Mouse (Mus musculus): ENCODE results near the gene Banp. TPM values are rescaled to one million over a fixed set of nuclear protein-coding genes. Genes with fewer than 3 reads are reported as not detected.

The Banp gene
- polyA plus RNA-seq, 1 experiment from 2014 or later: 53.1 TPM

- peaks cover 10% of the 10 kb centered on the region; the same call in 1 of the 2 replicates for H3K4me1 ChIP-seq (replicated peaks; ENCODE audit: control insufficient read depth, insufficient read depth, low read length)
- peaks cover 6% of the 10 kb centered on the region; the same call in 1 of the 2 replicates for H3K27me3 ChIP-seq (ENCODE audit: control insufficient read depth, insufficient read depth, low read length)
- peak within 1 kb of the TSS; percentile 72 for H3K9ac ChIP-seq (ENCODE audit: low read length)
- peak; percentile 99 for DNase-seq (ENCODE audit: low spot score)
- peak within 1 kb of the TSS; percentile 78 for H3K4me3 ChIP-seq (ENCODE audit: low read depth, low read length)
- peak within 1 kb of the TSS; percentile 97 for H3K4me2 ChIP-seq (ENCODE audit: low read depth, low read length, severe bottlenecking)
- H3K9me3 ChIP-seq (ENCODE audit: control insufficient read depth, low read length): no peaks in the 10 kb centered on the region
- peak; percentile 90 for ATAC-seq (replicated peaks; ENCODE audit: low FRiP score)
- H3K36me3 ChIP-seq (ENCODE audit: control insufficient read depth, insufficient read depth, low read length): no peaks in the 10 kb centered on the region
- WGBS: under 1% methylated on average over 55 of the region's 61 CpGs
- H3K27ac ChIP-seq (ENCODE audit: low read depth, low read length): no peak within 1 kb of the TSS; the same call in 1 of the 2 replicates
These were observed 41.8 kb upstream of the Banp start, which contains the start of gene Slc7a5 for GRCm38 (mm10) chr8:121907587-121908248. Slc7a5 (minus strand) TSS chr8:121907694.

GRCm38 (mm10) chr8:121908378-121909147 is 41.0 kb upstream of the Banp start:
- Histone ChIP-seq H3K27ac (ENCODE audit: low read depth, low read length) (no peak overlapping the region), H3K4me2 (ENCODE audit: low read depth, low read length, severe bottlenecking) (peak overlapping the region; percentile 97; the same call in 1 of the 2 replicates), H3K9ac (ENCODE audit: low read length) (no peak overlapping the region), H3K9me3 (ENCODE audit: control insufficient read depth, low read length) (no peaks in the 10 kb centered on the region), H3K27me3 (ENCODE audit: control insufficient read depth, insufficient read depth, low read length) (peaks cover 6% of the 10 kb centered on the region; the same call in 1 of the 2 replicates), H3K36me3 (ENCODE audit: control insufficient read depth, insufficient read depth, low read length) (no peaks in the 10 kb centered on the region), H3K4me1 (replicated peaks; ENCODE audit: control insufficient read depth, insufficient read depth, low read length) (peaks cover 10% of the 10 kb centered on the region; the same call in 1 of the 2 replicates), H3K4me3 (ENCODE audit: low read depth, low read length) (no peak overlapping the region)
- ATAC-seq (replicated peaks; ENCODE audit: low FRiP score) (no peak), DNase-seq (ENCODE audit: low spot score) (no peak)
- 60% methylated on average over 8 of the region's 8 CpGs for WGBS

GRCm38 (mm10) chr8:121909148-121909541 is 40.4 kb upstream of the Banp start:
- Histone ChIP-seq H3K9me3 (ENCODE audit: control insufficient read depth, low read length) (no peaks in the 10 kb centered on the region), H3K4me1 (replicated peaks; ENCODE audit: control insufficient read depth, insufficient read depth, low read length) (peaks cover 10% of the 10 kb centered on the region; the same call in 1 of the 2 replicates), H3K27me3 (ENCODE audit: control insufficient read depth, insufficient read depth, low read length) (peaks cover 6% of the 10 kb centered on the region; the same call in 1 of the 2 replicates), H3K9ac (ENCODE audit: low read length) (no peak overlapping the region), H3K4me2 (ENCODE audit: low read depth, low read length, severe bottlenecking) (no peak overlapping the region), H3K27ac (ENCODE audit: low read depth, low read length) (no peak overlapping the region), H3K4me3 (ENCODE audit: low read depth, low read length) (no peak overlapping the region), H3K36me3 (ENCODE audit: control insufficient read depth, insufficient read depth, low read length) (no peaks in the 10 kb centered on the region)
- ATAC-seq (replicated peaks; ENCODE audit: low FRiP score) (no peak), DNase-seq (ENCODE audit: low spot score) (no peak)
- WGBS: 76% methylated on average over 8 of the region's 8 CpGs

GRCm38 (mm10) chr8:121909663-121910062 is 39.9 kb upstream of the Banp start:
- H3K9ac ChIP-seq (ENCODE audit: low read length): no peak overlapping the region
- no peak overlapping the region for H3K4me3 ChIP-seq (ENCODE audit: low read depth, low read length)
- ATAC-seq (replicated peaks; ENCODE audit: low FRiP score) (no peak), DNase-seq (ENCODE audit: low spot score) (peak; percentile 81)
- peaks cover 10% of the 10 kb centered on the region; the same call in 1 of the 2 replicates for H3K4me1 ChIP-seq (replicated peaks; ENCODE audit: control insufficient read depth, insufficient read depth, low read length)
- H3K27me3 ChIP-seq (ENCODE audit: control insufficient read depth, insufficient read depth, low read length): peaks cover 6% of the 10 kb centered on the region; the same call in 1 of the 2 replicates
- WGBS: 4% methylated on average over 6 of the region's 6 CpGs
- no peak overlapping the region for H3K27ac ChIP-seq (ENCODE audit: low read depth, low read length)
- H3K9me3 ChIP-seq (ENCODE audit: control insufficient read depth, low read length): no peaks in the 10 kb centered on the region
- H3K36me3 ChIP-seq (ENCODE audit: control insufficient read depth, insufficient read depth, low read length): no peaks in the 10 kb centered on the region
- H3K4me2 ChIP-seq (ENCODE audit: low read depth, low read length, severe bottlenecking): no peak overlapping the region

- Histone ChIP-seq H3K4me3 (ENCODE audit: low read depth, low read length) (no peak overlapping the region), H3K27ac (ENCODE audit: low read depth, low read length) (no peak overlapping the region)
- no peak for DNase-seq (ENCODE audit: low spot score)
These were observed 38.1 kb upstream of the Banp start for GRCm38 (mm10) chr8:121911400-121911799.

GRCm38 (mm10) chr8:121911987-121912386 is 37.6 kb upstream of the Banp start:
- Histone ChIP-seq H3K4me1 (replicated peaks; ENCODE audit: control insufficient read depth, insufficient read depth, low read length) (peaks cover 4% of the 10 kb centered on the region; the same call in 1 of the 2 replicates), H3K9ac (ENCODE audit: low read length) (no peak overlapping the region), H3K4me3 (ENCODE audit: low read depth, low read length) (no peak overlapping the region), H3K27me3 (ENCODE audit: control insufficient read depth, insufficient read depth, low read length) (peaks cover 6% of the 10 kb centered on the region; the same call in 1 of the 2 replicates), H3K4me2 (ENCODE audit: low read depth, low read length, severe bottlenecking) (no peak overlapping the region), H3K27ac (ENCODE audit: low read depth, low read length) (no peak overlapping the region), H3K36me3 (ENCODE audit: control insufficient read depth, insufficient read depth, low read length) (no peaks in the 10 kb centered on the region), H3K9me3 (ENCODE audit: control insufficient read depth, low read length) (no peaks in the 10 kb centered on the region)
- no peak for DNase-seq (ENCODE audit: low spot score)
- WGBS: 70% methylated on average over 7 of the region's 7 CpGs
- ATAC-seq (replicated peaks; ENCODE audit: low FRiP score): no peak

More at GRCm38 (mm10) chr8:121911400-121911799, 38.1 kb upstream of the Banp start:
- Histone ChIP-seq H3K4me2 (ENCODE audit: low read depth, low read length, severe bottlenecking) (no peak overlapping the region), H3K9me3 (ENCODE audit: control insufficient read depth, low read length) (no peaks in the 10 kb centered on the region), H3K4me1 (replicated peaks; ENCODE audit: control insufficient read depth, insufficient read depth, low read length) (peaks cover 4% of the 10 kb centered on the region; the same call in 1 of the 2 replicates), H3K36me3 (ENCODE audit: control insufficient read depth, insufficient read depth, low read length) (no peaks in the 10 kb centered on the region), H3K27me3 (ENCODE audit: control insufficient read depth, insufficient read depth, low read length) (peaks cover 6% of the 10 kb centered on the region; the same call in 1 of the 2 replicates), H3K9ac (ENCODE audit: low read length) (peak overlapping the region; percentile 12; the same call in 1 of the 2 replicates)
- 91% methylated on average over 6 of the region's 6 CpGs for WGBS
- ATAC-seq (replicated peaks; ENCODE audit: low FRiP score): no peak

- WGBS: 74% methylated on average over 3 of the region's 3 CpGs
These were observed 36.7 kb upstream of the Banp start for GRCm38 (mm10) chr8:121912831-121913230.

GRCm38 (mm10) chr8:121913378-121913777 is 36.2 kb upstream of the Banp start:
- no peak overlapping the region for H3K4me3 ChIP-seq (ENCODE audit: low read depth, low read length)
- H3K36me3 ChIP-seq (ENCODE audit: control insufficient read depth, insufficient read depth, low read length): no peaks in the 10 kb centered on the region
- no peak for DNase-seq (ENCODE audit: low spot score)
- no peak overlapping the region for H3K4me2 ChIP-seq (ENCODE audit: low read depth, low read length, severe bottlenecking)
- H3K4me1 ChIP-seq (replicated peaks; ENCODE audit: control insufficient read depth, insufficient read depth, low read length): no peaks in the 10 kb centered on the region
- H3K9me3 ChIP-seq (ENCODE audit: control insufficient read depth, low read length): no peaks in the 10 kb centered on the region
- peaks cover 4% of the 10 kb centered on the region; the same call in 1 of the 2 replicates for H3K27me3 ChIP-seq (ENCODE audit: control insufficient read depth, insufficient read depth, low read length)
- H3K27ac ChIP-seq (ENCODE audit: low read depth, low read length): no peak overlapping the region
- no peak overlapping the region for H3K9ac ChIP-seq (ENCODE audit: low read length)
- ATAC-seq (replicated peaks; ENCODE audit: low FRiP score): no peak
- 91% methylated on average over 8 of the region's 8 CpGs for WGBS

More at GRCm38 (mm10) chr8:121912831-121913230, 36.7 kb upstream of the Banp start:
- Histone ChIP-seq H3K27me3 (ENCODE audit: control insufficient read depth, insufficient read depth, low read length) (peaks cover 6% of the 10 kb centered on the region; the same call in 1 of the 2 replicates), H3K4me1 (replicated peaks; ENCODE audit: control insufficient read depth, insufficient read depth, low read length) (peaks cover 4% of the 10 kb centered on the region; the same call in 1 of the 2 replicates), H3K4me2 (ENCODE audit: low read depth, low read length, severe bottlenecking) (no peak overlapping the region), H3K9me3 (ENCODE audit: control insufficient read depth, low read length) (no peaks in the 10 kb centered on the region), H3K9ac (ENCODE audit: low read length) (no peak overlapping the region), H3K4me3 (ENCODE audit: low read depth, low read length) (no peak overlapping the region), H3K36me3 (ENCODE audit: control insufficient read depth, insufficient read depth, low read length) (no peaks in the 10 kb centered on the region), H3K27ac (ENCODE audit: low read depth, low read length) (no peak overlapping the region)
- ATAC-seq (replicated peaks; ENCODE audit: low FRiP score) (no peak), DNase-seq (ENCODE audit: low spot score) (no peak)
